Mouse (Mus musculus): ENCODE data around the gene AC153137.1. TPM values are rescaled to one million over a fixed set of nuclear protein-coding genes. Genes with fewer than 3 reads are reported as not detected.
"Not testable (repeated sequence)": the region's sequence is repeated elsewhere in the genome, so short reads cannot be mapped to it uniquely, and the experiment has no call there.

Gene AC153137.1
- total and polyA plus RNA-seq, 3 experiments = not detected

DNA sequence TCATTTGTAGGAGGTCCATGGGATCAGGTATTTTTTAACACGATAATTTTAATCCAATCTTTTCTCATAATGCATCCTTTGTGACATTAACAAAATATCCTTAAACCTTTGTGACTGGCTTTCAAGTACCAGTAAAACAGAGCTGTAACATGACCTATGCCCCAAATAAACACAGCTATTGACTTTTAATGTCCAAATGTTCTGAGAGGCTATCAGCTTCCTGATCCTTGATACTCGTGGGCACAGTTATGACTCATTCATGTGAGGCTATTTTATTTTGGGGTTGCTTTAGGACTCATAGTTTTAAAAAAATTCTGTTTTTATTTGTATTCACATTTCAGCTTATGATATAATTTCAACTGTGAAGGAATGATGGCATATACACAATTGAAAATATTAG lies 37.5 kb upstream of the AC153137.1 start:
- TF ChIP-seq USF1 (IDR thresholded peaks at IDR 0.05; ENCODE audit: low read depth, low read length) = no peak
- TF ChIP-seq ELF1 (IDR thresholded peaks at IDR 0.05; ENCODE audit: low read depth, low read length) = no peak
- TF ChIP-seq MAFK (IDR thresholded peaks at IDR 0.05; ENCODE audit: insufficient replicate concordance, low read length) = no peak
- no peak for TF ChIP-seq JUN (IDR thresholded peaks at IDR 0.05; ENCODE audit: insufficient read depth, low read depth, low read length)
- no peak for TF ChIP-seq ZNF384 (IDR thresholded peaks at IDR 0.05; ENCODE audit: low read depth, low read length)
- TF ChIP-seq NELFE (IDR thresholded peaks at IDR 0.05; ENCODE audit: low read depth, low read length) = no peak
- no peak for TF ChIP-seq ZKSCAN1 (IDR thresholded peaks at IDR 0.05; ENCODE audit: borderline replicate concordance, low read depth, low read length)
- no peak for TF ChIP-seq ZC3H11A (IDR thresholded peaks at IDR 0.05; ENCODE audit: low read depth, low read length)
- no peak for TF ChIP-seq TBP (conservative IDR thresholded peaks at IDR 0.05; ENCODE audit: low read depth, low read length)
- no peak for TF ChIP-seq SIN3A (IDR thresholded peaks at IDR 0.05; ENCODE audit: low read length)
- TF ChIP-seq JUND (conservative IDR thresholded peaks at IDR 0.05; ENCODE audit: low read depth, low read length) = no peak
- TF ChIP-seq IRF4 (IDR thresholded peaks at IDR 0.05; ENCODE audit: low read depth, low read length) = no peak
- dilution Hi-C loops (cut with MboI; ENCODE audit: extremely low pct_ligation_motif_present, extremely low pct_unique_long_range_greater_than_20kb, low sequenced_read_pairs) = no loop called here
- Histone ChIP-seq H3K9me3 (replicated peaks; ENCODE audit: low read length) (no peaks in the 10 kb centered on the region), H3K27ac (ENCODE audit: insufficient read depth, low read depth) (no peak overlapping the region), H3K4me3 (replicated peaks in 1 of 3; ENCODE audit: low read depth in 2 of 3, low read length in 2 of 3, poor library complexity in 1 of 3) (no peak overlapping the region), H3K79me2 (replicated peaks; ENCODE audit: control insufficient read depth, extremely low read depth, insufficient read depth, poor library complexity, severe bottlenecking) (no peaks in the 10 kb centered on the region), H3K9ac (ENCODE audit: insufficient read depth, low read depth) (no peak overlapping the region), H3K4me2 (ENCODE audit: insufficient read depth, low read depth, poor library complexity, severe bottlenecking) (no peak overlapping the region), H3K36me3 (replicated peaks in 1 of 2; ENCODE audit: control insufficient read depth in 1 of 2, insufficient read depth in 1 of 2, low read length in 1 of 2) (no peaks in the 10 kb centered on the region), H3K4me1 (ENCODE audit: control insufficient read depth in 1 of 2, insufficient read depth in 2 of 2) (peaks cover 0 to 3% of the 10 kb centered on the region in 2 experiments; a peak in 1 of 4 replicates), H3K27me3 (replicated peaks) (no peaks in the 10 kb centered on the region)
- DNase-seq (ENCODE audit: extremely low read depth) = no peak
- in situ Hi-C loops (cut with MboI; ENCODE audit: low pct_ligation_motif_present, low pct_unique_long_range_greater_than_20kb, low sequenced_read_pairs) = no loop called here

DNA sequence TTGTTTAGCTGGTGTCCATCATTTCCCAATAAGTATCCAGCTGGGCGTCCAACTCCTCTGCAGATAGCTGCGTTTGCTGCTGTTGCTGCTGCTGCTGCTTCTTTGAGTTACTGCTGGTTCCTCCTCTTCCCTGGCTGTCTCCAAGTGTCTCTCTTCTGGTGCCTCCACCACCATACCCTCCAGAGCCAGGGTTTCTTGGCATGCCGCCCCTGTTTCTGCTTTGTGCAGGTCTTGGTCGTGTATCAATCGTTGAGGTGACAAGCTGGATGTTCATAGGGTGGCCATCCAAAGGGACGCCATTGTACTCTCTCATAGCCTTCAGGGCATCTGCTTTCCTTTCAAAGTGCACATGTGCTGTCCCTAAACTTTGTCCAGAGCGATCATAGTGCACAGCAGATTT lies 529 bp downstream of the AC153137.1 start:
- H3K9me3 ChIP-seq (replicated peaks; ENCODE audit: low read length); H3K4me3 ChIP-seq (replicated peaks in 1 of 3; ENCODE audit: low read depth in 2 of 3, low read length in 2 of 3, poor library complexity in 1 of 3); H3K4me2 ChIP-seq (ENCODE audit: insufficient read depth, low read depth, poor library complexity, severe bottlenecking); dilution Hi-C loops (cut with MboI; ENCODE audit: extremely low pct_ligation_motif_present, extremely low pct_unique_long_range_greater_than_20kb, low sequenced_read_pairs); H3K27ac ChIP-seq (ENCODE audit: insufficient read depth, low read depth); H3K79me2 ChIP-seq (replicated peaks; ENCODE audit: control insufficient read depth, extremely low read depth, insufficient read depth, poor library complexity, severe bottlenecking); DNase-seq (ENCODE audit: extremely low read depth); H3K27me3 ChIP-seq (replicated peaks); H3K9ac ChIP-seq (ENCODE audit: insufficient read depth, low read depth); in situ Hi-C loops (cut with MboI; ENCODE audit: low pct_ligation_motif_present, low pct_unique_long_range_greater_than_20kb, low sequenced_read_pairs); H3K4me1 ChIP-seq (ENCODE audit: control insufficient read depth in 1 of 2, insufficient read depth in 2 of 2); H3K36me3 ChIP-seq (replicated peaks in 1 of 2; ENCODE audit: control insufficient read depth in 1 of 2, insufficient read depth in 1 of 2, low read length in 1 of 2): not testable (repeated sequence)

DNA sequence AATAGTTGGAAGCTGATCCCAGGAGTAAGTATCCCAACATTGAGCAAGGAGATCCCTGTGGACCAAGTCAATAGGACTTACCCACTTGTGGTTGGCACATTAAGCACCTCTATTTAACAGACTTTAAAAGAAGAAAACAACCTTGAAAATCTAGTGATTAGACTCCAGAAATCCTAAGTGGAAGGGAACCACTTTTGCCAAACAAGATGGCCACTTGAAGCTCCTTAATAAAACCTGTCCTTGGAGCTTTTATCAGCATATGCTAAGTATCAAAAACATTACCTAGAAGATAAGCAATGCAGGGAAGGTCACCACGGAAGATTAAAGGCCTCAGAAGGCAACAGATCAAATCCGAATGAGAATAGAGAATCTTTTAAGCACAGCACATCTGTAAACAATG lies 26.0 kb downstream of the AC153137.1 start:
- TF ChIP-seq IRF4 (IDR thresholded peaks at IDR 0.05; ENCODE audit: low read depth, low read length) = no peak
- no peak for TF ChIP-seq E2F4 (IDR thresholded peaks at IDR 0.05; ENCODE audit: insufficient replicate concordance, low read depth, low read length)
- TF ChIP-seq EP300 (IDR thresholded peaks at IDR 0.05; ENCODE audit: low read length) = no peak
- no peak for TF ChIP-seq NELFE (IDR thresholded peaks at IDR 0.05; ENCODE audit: low read depth, low read length)
- TF ChIP-seq MAX (IDR thresholded peaks at IDR 0.05; ENCODE audit: low read length) = no peak
- TF ChIP-seq MYC (IDR thresholded peaks at IDR 0.05; ENCODE audit: low read depth, low read length) = no peak
- Histone ChIP-seq H3K36me3 (replicated peaks in 1 of 2; ENCODE audit: control insufficient read depth in 1 of 2, insufficient read depth in 1 of 2, low read length in 1 of 2) (no peaks in the 10 kb centered on the region), H3K9me3 (replicated peaks; ENCODE audit: low read length) (no peaks in the 10 kb centered on the region), H3K9ac (ENCODE audit: insufficient read depth, low read depth) (no peak overlapping the region), H3K4me3 (replicated peaks in 1 of 3; ENCODE audit: low read depth in 2 of 3, low read length in 2 of 3, poor library complexity in 1 of 3) (no peak overlapping the region), H3K27ac (ENCODE audit: insufficient read depth, low read depth) (no peak overlapping the region), H3K27me3 (replicated peaks) (no peaks in the 10 kb centered on the region), H3K79me2 (replicated peaks; ENCODE audit: control insufficient read depth, extremely low read depth, insufficient read depth, poor library complexity, severe bottlenecking) (peaks cover 17% of the 10 kb centered on the region), H3K4me2 (ENCODE audit: insufficient read depth, low read depth, poor library complexity, severe bottlenecking) (no peak overlapping the region), H3K4me1 (ENCODE audit: control insufficient read depth in 1 of 2, insufficient read depth in 2 of 2) (peaks cover 0 to 8% of the 10 kb centered on the region in 2 experiments; a peak in 2 of 4 replicates)
- in situ Hi-C loops (cut with MboI; ENCODE audit: low pct_ligation_motif_present, low pct_unique_long_range_greater_than_20kb, low sequenced_read_pairs) = no loop called here
- no peak for DNase-seq (ENCODE audit: extremely low read depth)
- dilution Hi-C loops (cut with MboI; ENCODE audit: extremely low pct_ligation_motif_present, extremely low pct_unique_long_range_greater_than_20kb, low sequenced_read_pairs) = no loop called here

Data from CH12.LX (cell line).